Mouse (Mus musculus) heart, postnatal 36 days (tissue): ENCODE measurements around the gene Irgm1. TPM values are rescaled to one million over a fixed set of nuclear protein-coding genes. Genes with fewer than 3 reads are reported as not detected.
A peak's percentile ranks its signal among the peaks of the same experiment; 100 is the strongest.

Source experiments
- DNase-seq, 2 experiments: peaks; one replicate each; pipeline ENCODE4 v3.0.0; 2021 to 2022
- intact Hi-C: fragments of 180-260 bp; cut with DNase I; formaldehyde crosslinking; loops from one replicate; pipeline ENCODE4 v1.15.1; 2025
- total RNA-seq, 2 experiments: library from RNA; stranded (reverse); gene quantifications; 2 replicates each; pipeline ENCODE4 v1.2.3; 2021

The Irgm1 gene
- total RNA-seq, 2 experiments from 2014 or later, result 12.5 to 13.5 TPM

GRCm38 (mm10) chr11:48816281-48816781 lies 55.2 kb downstream of the Irgm1 start:
- intact Hi-C loops, result loop anchor here (1.0 kb wide), 1 partner anchor 16 kb away; the partner anchor contains the start of gene Rack1
- peak; percentile 38 to 44 for DNase-seq

GRCm38 (mm10) chr11:48815851-48816250 lies 55.6 kb downstream of the Irgm1 start:
- intact Hi-C loops, result loop anchor here (1.0 kb wide), 1 partner anchor 16 kb away; the partner anchor contains the start of gene Rack1
- DNase-seq, result no peak

GRCm38 (mm10) chr11:48813782-48814181 lies 57.7 kb downstream of the Irgm1 start:
- no peak for DNase-seq
- intact Hi-C loops, result loop anchor here (5.0 kb wide), 1 partner anchor 434 kb away; no protein-coding TSS in a partner anchor

Other genes with a start within 250 kb of the Irgm1 start
- gene Rack1, start 71.4 kb downstream of the Irgm1 start, total RNA-seq, result 100 to 1,000 TPM; 385 to 411 TPM
- 10 to 100 TPM; 21.0 to 22.7 TPM for gene Trim41, start 54.3 kb downstream of the Irgm1 start, total RNA-seq
- gene Trim7, start 45.5 kb downstream of the Irgm1 start, total RNA-seq, result 10 to 100 TPM; 17.8 to 26.2 TPM
- gene Gm12184, start 45.0 kb downstream of the Irgm1 start, total RNA-seq, result 1 to 10 TPM; 3.5 to 3.9 TPM
- 1 to 10 TPM in 1 of 2 experiments, under 1 TPM in 1; 0.86 to 3.0 TPM for gene Gm5431, start 30.5 kb upstream of the Irgm1 start, total RNA-seq
- 1 to 10 TPM; 3.3 to 5.3 TPM for gene Psme2b, start 74.5 kb upstream of the Irgm1 start, total RNA-seq
- not detected for gene Olfr56, start 107.2 kb upstream of the Irgm1 start, total RNA-seq
- gene 9930111J21Rik1, start 107.7 kb upstream of the Irgm1 start, total RNA-seq, result 1 to 10 TPM; 5.4 to 6.3 TPM
- 1 to 10 TPM in 1 of 2 experiments, under 1 TPM in 1; 0.97 to 1.8 TPM for gene Gm12185, start 120.5 kb upstream of the Irgm1 start, total RNA-seq
- gene Tgtp1, start 122.5 kb upstream of the Irgm1 start, total RNA-seq, result 1 to 10 TPM; 1.8 to 5.3 TPM
- gene 9930111J21Rik2, start 179.6 kb upstream of the Irgm1 start, total RNA-seq, result 1 to 10 TPM; 6.0 to 8.0 TPM
- 1 to 10 TPM in 1 of 2 experiments, under 1 TPM in 1; 0.28 to 3.8 TPM for gene Tgtp2, start 192.5 kb upstream of the Irgm1 start, total RNA-seq
- gene Ifi47, start 204.9 kb upstream of the Irgm1 start, total RNA-seq, result 1 to 10 TPM; 2.3 to 2.7 TPM
- gene Olfr1396, start 243.2 kb upstream of the Irgm1 start, total RNA-seq, result 1 to 10 TPM; 1.5 TPM